Mouse (Mus musculus) megakaryocyte-erythroid progenitor cell, adult 5-6 weeks (primary cell): ENCODE data around the gene Gm44973. TPM values are rescaled to one million over a fixed set of nuclear protein-coding genes. Genes with fewer than 3 reads are reported as not detected.

Experiments
- ATAC-seq: replicated peaks from 2 replicates; pipeline ENCODE4 v1.8.0; 2016; ENCODE audit warnings: mild to moderate bottlenecking, inconsistent platforms; ENCODE audit not compliant: severe bottlenecking, poor library complexity, low FRiP score, low TSS enrichment
- total RNA-seq, 2 experiments: library from RNA; stranded (forward) in 1 of 2; stranded (reverse) in 1 of 2; fragments of 200-1000, 215-1000 nt in 1 of 2; fragments of >200 nt in 1 of 2; fragmentation: Nextera tagmentation in 1 of 2; gene quantifications; 2 replicates each; pipeline ENCODE4 v1.2.3; 2014 to 2017

Gene Gm44973
- total RNA-seq, 2 experiments from 2014 or later = not detected

DNA sequence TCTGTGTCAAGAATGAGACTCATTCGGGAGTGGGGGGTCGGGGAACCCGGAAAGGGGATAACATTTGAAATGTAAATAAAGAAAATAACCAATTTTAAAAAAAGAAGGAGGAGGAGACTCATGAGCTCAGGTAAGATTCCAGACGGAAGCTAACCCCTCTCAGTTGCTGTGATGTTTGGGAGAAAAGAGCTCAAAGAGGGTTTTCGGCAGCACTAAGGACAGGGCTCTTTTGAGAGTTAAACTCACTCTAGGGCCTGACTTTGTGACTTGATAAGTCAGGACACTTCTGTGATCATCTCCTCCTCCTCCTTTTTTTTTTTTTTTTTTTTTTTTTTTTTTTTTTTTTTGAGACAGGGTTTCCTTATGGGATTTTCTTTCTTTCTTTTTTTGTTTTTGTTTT lies 23.6 kb downstream of the Gm44973 start:
- no peak for ATAC-seq

DNA sequence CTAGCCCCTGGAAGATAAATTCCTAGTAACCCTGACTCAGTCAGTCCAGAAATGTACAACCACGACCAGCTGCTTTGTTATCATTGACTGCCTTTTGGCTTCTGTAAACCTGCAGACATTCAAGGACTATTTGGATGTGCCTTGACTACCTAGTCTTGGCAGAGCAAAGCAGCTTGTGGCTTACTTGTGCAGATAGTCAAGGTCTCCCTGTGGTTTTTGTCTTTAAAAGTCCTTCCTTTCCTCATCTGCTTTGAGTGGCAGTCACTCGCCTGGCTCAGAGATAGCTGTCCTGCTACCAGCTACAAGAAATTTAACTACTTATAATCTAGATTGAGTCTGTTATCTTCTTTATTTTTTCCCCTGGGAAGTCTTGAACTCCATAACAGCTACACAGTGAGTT lies 29.7 kb downstream of the Gm44973 start:
- ATAC-seq = peak; percentile 28; the same call in 1 of the 2 replicates

- ATAC-seq = no peak
These were observed 30.8 kb downstream of the Gm44973 start for GRCm38 (mm10) chr7:5046112-5046511.

DNA sequence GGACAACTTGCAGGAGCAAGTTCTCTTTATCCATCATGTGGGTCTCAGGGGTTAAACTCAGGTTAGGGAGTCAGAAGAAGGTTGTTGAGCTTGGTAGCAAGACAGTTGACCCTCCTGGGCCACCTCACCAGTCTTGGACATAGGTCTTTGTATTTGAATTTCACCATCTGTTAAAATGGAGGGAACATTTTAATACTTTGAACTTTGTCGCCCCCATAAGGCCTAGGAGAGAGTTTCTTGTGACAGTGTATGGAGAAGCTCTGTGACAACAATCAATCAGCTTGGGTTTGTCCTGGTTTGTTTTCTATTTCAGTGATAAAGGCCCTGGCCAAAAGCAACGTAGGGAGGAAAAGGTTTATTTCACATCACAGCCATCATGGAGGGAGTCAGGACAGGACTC lies 32.0 kb downstream of the Gm44973 start:
- peak; percentile 32; the same call in 1 of the 2 replicates for ATAC-seq

GRCm38 (mm10) chr7:5051193-5052192 lies 36.2 kb downstream of the Gm44973 start, which contains the start of gene Zfp580:
TSS of gene Zfp580 (plus strand) at chr7:5051538.
- peak; percentile 51; the same call in 1 of the 2 replicates for ATAC-seq

GRCm38 (mm10) chr7:5052438-5052837 lies 37.1 kb downstream of the Gm44973 start:
- no peak for ATAC-seq

GRCm38 (mm10) chr7:5052931-5053343 lies 37.6 kb downstream of the Gm44973 start:
- ATAC-seq = no peak

GRCm38 (mm10) chr7:5053456-5054179 lies 38.3 kb downstream of the Gm44973 start:
- no peak for ATAC-seq

DNA sequence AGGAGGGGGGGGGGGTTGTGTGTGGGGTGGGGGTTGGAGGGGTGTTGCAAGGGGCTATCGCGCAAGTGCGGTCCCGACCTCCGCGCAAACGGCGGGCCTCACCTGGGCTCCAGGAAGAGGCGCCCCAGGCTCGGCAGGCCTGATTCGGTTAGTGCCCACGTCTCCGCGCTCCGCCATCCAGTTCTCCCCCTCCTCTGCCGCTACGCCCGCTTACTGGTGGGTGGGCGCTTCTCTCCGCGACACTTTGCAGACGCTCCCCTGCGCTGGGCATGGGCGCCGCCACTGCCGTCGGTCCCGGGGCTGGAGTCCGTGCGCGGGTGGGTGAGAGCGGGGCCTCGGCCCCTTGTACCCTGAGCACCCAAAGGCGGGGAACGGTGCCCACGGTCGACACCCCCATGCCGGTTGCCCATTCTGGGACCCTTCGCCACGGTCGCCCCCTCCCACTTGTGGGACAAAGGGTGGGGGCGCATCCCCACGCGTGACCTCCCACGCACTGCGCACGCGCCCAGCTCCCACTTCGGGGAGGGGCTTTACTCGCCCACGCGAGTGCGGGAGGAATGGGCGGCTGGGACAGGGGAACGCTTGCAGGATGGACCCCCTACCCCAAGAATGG lies 41.5 kb downstream of the Gm44973 start:
- ATAC-seq = no peak

GRCm38 (mm10) chr7:5057381-5057780 lies 42.1 kb downstream of the Gm44973 start:
- no peak for ATAC-seq

DNA sequence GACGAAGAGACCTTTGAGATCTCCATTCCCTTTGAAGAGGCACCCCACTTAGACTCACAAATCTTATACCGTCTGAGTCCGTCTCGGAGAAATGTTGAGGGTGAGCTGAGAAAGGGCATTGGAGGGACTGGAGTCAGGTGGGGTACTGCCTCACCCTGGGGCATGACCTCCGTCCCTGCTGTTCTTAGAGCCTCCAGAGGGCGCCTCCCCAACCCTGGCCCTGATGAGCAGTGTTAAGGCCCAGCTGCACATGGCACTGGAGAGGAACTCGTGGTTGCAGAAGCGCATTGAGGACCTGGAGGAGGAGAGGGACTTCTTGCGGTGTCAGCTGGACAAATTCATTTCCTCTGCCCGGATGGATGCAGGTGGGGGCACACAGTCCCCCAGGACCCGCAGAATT lies 42.5 kb downstream of the Gm44973 start:
- no peak for ATAC-seq

DNA sequence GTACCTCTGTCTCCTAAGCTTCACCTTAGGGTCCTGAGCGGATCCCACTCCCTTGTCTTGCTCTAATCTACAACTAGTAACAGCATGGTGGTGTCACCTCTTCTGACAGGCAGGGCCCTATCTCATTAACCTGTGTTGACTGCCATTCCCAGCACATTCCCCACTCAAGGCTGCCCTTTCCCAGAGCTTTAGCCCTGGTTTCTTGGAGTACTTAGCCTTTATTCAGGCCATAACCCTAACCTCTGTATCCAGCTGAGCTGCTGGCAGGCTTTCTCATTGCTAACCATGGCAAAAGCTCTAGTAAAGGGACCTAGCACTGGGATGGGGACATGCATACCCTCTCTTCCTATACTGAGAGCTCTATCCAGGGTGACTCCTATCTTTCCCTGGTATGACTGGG lies 43.3 kb downstream of the Gm44973 start:
- ATAC-seq = no peak

DNA sequence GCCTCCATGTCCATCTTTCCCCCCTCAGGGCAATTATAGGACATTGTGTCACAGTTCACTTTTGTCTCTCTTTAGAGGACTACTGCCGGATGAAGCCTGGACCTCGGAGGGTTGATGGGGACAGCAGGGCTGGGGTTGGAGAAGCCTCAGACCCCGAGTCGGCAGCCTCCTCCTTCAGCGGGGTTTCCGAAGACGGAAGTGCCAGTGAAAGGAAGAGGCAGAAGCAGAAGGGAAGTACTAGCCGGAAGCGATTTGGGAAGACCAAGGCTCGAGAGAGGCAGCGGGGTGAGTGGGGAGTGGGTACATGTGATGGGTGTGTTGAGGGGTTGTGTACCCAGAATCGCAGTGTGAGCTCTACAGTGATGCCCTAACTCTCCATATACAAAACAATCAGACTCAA lies 44.1 kb downstream of the Gm44973 start:
- no peak for ATAC-seq

- peak; percentile 35 for ATAC-seq
These were observed 45.0 kb downstream of the Gm44973 start for GRCm38 (mm10) chr7:5060239-5060731.

- peak; percentile 69 for ATAC-seq
These were observed 45.9 kb downstream of the Gm44973 start for GRCm38 (mm10) chr7:5060944-5061773.

- ATAC-seq = peak; percentile 43
These were observed 46.6 kb downstream of the Gm44973 start, which contains the start of gene U2af2 for GRCm38 (mm10) chr7:5061774-5062359. TSS of gene U2af2 (plus strand) at chr7:5062143.

- ATAC-seq = no peak
These were observed 47.2 kb downstream of the Gm44973 start for GRCm38 (mm10) chr7:5062360-5063001.

GRCm38 (mm10) chr7:5064886-5065285 lies 49.6 kb downstream of the Gm44973 start:
- no peak for ATAC-seq
